Comparison of ENCODE assay signal across 1 mouse cellular context in genomic region chr5:36712553-36713534, GRCm38 (mm10).
TF ChIP-seq lines count a peak whose summit lies in the region.

No protein-coding gene starts in this region.

TF ChIP-seq in MEL, 35 proteins besides CTCF, POLR2A, EP300 and RAD21 (continued from another document):
- TF ChIP-seq NELFE (IDR thresholded peaks at IDR 0.05; ENCODE audit: low read depth, low read length) = peak; percentile 62; the same call in 1 of the 2 replicates
- peak in 1 of 2 experiments; percentile 76; a peak in 2 of 4 replicates for TF ChIP-seq USF2 (IDR thresholded peaks at IDR 0.05; ENCODE audit: borderline replicate concordance in 1 of 2, insufficient read depth in 1 of 2, low read depth in 1 of 2, low read length in 2 of 2)
- TF ChIP-seq ZMIZ1 (IDR thresholded peaks at IDR 0.05; ENCODE audit: low read depth, low read length) = peak; percentile 40; the same call in 1 of the 2 replicates
- TF ChIP-seq HCFC1 (IDR thresholded peaks at IDR 0.05; ENCODE audit: low read depth, low read length) = peak; percentile 68
